Mouse (Mus musculus): ENCODE measurements around the gene Nr5a2. TPM values are rescaled to one million over a fixed set of nuclear protein-coding genes. Genes with fewer than 3 reads are reported as not detected.

The Nr5a2 gene
- polyA plus RNA-seq, 1 experiment from 2014 or later, result 2.0 TPM

DNA sequence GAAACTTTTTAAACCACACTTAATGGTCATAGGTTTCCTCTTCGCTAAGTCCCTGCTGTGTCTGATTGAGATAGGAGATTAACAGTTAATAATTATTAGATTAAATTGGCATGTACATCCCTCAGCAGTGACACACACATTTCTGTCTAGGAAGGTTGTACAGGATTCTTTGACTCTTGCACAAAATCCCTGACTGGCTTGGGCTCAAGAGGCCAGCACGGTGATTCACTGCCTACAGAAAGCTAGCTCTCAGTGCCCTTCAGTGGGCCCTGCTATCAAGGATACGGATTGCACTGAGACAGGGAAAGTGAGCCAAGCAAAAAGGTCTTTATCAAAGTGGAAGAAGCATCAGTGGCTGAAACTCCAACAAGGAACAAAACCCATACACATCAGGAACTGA is 85.2 kb downstream of the Nr5a2 start:
- Histone ChIP-seq H3K27me3 (ENCODE audit: control insufficient read depth, insufficient read depth, low read length) (no peaks in the 10 kb centered on the region), H3K9me3 (replicated peaks; ENCODE audit: control insufficient read depth, low read length) (no peaks in the 10 kb centered on the region), H3K9ac (replicated peaks; ENCODE audit: low read length) (no peak overlapping the region), H3K4me3 (ENCODE audit: low read depth, low read length) (no peak overlapping the region), H3K36me3 (replicated peaks; ENCODE audit: control insufficient read depth, insufficient read depth, low read depth, low read length) (no peaks in the 10 kb centered on the region), H3K27ac (replicated peaks; ENCODE audit: low read depth, low read length) (no peak overlapping the region), H3K4me1 (ENCODE audit: control insufficient read depth, insufficient read depth, low read length) (no peaks in the 10 kb centered on the region), H3K4me2 (ENCODE audit: low read depth, low read length) (no peak overlapping the region)
- DNase-seq (ENCODE audit: low spot score) (no peak), ATAC-seq (replicated peaks; ENCODE audit: insufficient number of reproducible peaks, low FRiP score, low TSS enrichment, low read depth) (no peak)
- 94% methylated on average over 3 of the region's 3 CpGs for WGBS

DNA sequence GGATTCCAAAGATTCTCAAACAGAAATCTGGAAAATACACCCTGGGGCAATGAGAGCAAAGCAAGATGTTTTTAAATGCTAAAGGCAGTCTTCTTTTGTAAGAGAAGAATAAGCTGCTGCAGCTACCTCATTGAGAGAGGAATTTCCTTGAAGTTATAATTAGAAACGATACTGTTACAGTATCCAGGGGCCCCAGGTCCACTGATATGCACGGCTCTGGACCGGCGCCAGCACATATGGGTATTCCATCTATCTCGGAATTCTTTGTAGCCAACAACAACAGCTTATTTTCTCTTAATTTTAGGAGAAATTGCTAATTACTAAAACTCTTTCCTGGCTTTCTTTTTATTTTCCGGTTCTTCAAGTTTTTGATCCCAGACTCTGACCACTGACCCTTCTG is 91.3 kb downstream of the Nr5a2 start:
- no peak overlapping the region for H3K4me3 ChIP-seq (ENCODE audit: low read depth, low read length)
- H3K4me1 ChIP-seq (ENCODE audit: control insufficient read depth, insufficient read depth, low read length), result no peaks in the 10 kb centered on the region
- no peak overlapping the region for H3K4me2 ChIP-seq (ENCODE audit: low read depth, low read length)
- DNase-seq (ENCODE audit: low spot score) (no peak), ATAC-seq (replicated peaks; ENCODE audit: insufficient number of reproducible peaks, low FRiP score, low TSS enrichment, low read depth) (no peak)
- no peak overlapping the region for H3K9ac ChIP-seq (replicated peaks; ENCODE audit: low read length)
- no peaks in the 10 kb centered on the region for H3K36me3 ChIP-seq (replicated peaks; ENCODE audit: control insufficient read depth, insufficient read depth, low read depth, low read length)
- H3K9me3 ChIP-seq (replicated peaks; ENCODE audit: control insufficient read depth, low read length), result no peaks in the 10 kb centered on the region
- no peaks in the 10 kb centered on the region for H3K27me3 ChIP-seq (ENCODE audit: control insufficient read depth, insufficient read depth, low read length)
- no peak overlapping the region for H3K27ac ChIP-seq (replicated peaks; ENCODE audit: low read depth, low read length)
- 66% methylated on average over 6 of the region's 6 CpGs for WGBS

GRCm38 (mm10) chr1:136868285-136868684 is 92.0 kb downstream of the Nr5a2 start:
- ATAC-seq (replicated peaks; ENCODE audit: insufficient number of reproducible peaks, low FRiP score, low TSS enrichment, low read depth) (no peak), DNase-seq (ENCODE audit: low spot score) (no peak)
- Histone ChIP-seq H3K4me3 (ENCODE audit: low read depth, low read length) (no peak overlapping the region), H3K27me3 (ENCODE audit: control insufficient read depth, insufficient read depth, low read length) (no peaks in the 10 kb centered on the region), H3K4me1 (ENCODE audit: control insufficient read depth, insufficient read depth, low read length) (no peaks in the 10 kb centered on the region), H3K4me2 (ENCODE audit: low read depth, low read length) (no peak overlapping the region), H3K9ac (replicated peaks; ENCODE audit: low read length) (no peak overlapping the region), H3K9me3 (replicated peaks; ENCODE audit: control insufficient read depth, low read length) (no peaks in the 10 kb centered on the region), H3K27ac (replicated peaks; ENCODE audit: low read depth, low read length) (no peak overlapping the region), H3K36me3 (replicated peaks; ENCODE audit: control insufficient read depth, insufficient read depth, low read depth, low read length) (no peaks in the 10 kb centered on the region)
- 87% methylated on average over 5 of the region's 5 CpGs for WGBS

GRCm38 (mm10) chr1:136866481-136867092 is 93.7 kb downstream of the Nr5a2 start:
- no peak overlapping the region for H3K9ac ChIP-seq (replicated peaks; ENCODE audit: low read length)
- WGBS, result 71% methylated on average over 9 of the region's 9 CpGs
- H3K4me2 ChIP-seq (ENCODE audit: low read depth, low read length), result no peak overlapping the region
- DNase-seq (ENCODE audit: low spot score), result no peak
- no peaks in the 10 kb centered on the region for H3K27me3 ChIP-seq (ENCODE audit: control insufficient read depth, insufficient read depth, low read length)
- H3K4me1 ChIP-seq (ENCODE audit: control insufficient read depth, insufficient read depth, low read length), result no peaks in the 10 kb centered on the region
- no peak overlapping the region for H3K27ac ChIP-seq (replicated peaks; ENCODE audit: low read depth, low read length)
- H3K36me3 ChIP-seq (replicated peaks; ENCODE audit: control insufficient read depth, insufficient read depth, low read depth, low read length), result no peaks in the 10 kb centered on the region
- no peaks in the 10 kb centered on the region for H3K9me3 ChIP-seq (replicated peaks; ENCODE audit: control insufficient read depth, low read length)
- no peak overlapping the region for H3K4me3 ChIP-seq (ENCODE audit: low read depth, low read length)
- no peak for ATAC-seq (replicated peaks; ENCODE audit: insufficient number of reproducible peaks, low FRiP score, low TSS enrichment, low read depth)

GRCm38 (mm10) chr1:136863209-136863608 is 97.0 kb downstream of the Nr5a2 start:
- no peaks in the 10 kb centered on the region for H3K27me3 ChIP-seq (ENCODE audit: control insufficient read depth, insufficient read depth, low read length)
- WGBS, result 89% methylated on average over 6 of the region's 6 CpGs
- no peaks in the 10 kb centered on the region for H3K36me3 ChIP-seq (replicated peaks; ENCODE audit: control insufficient read depth, insufficient read depth, low read depth, low read length)
- H3K9me3 ChIP-seq (replicated peaks; ENCODE audit: control insufficient read depth, low read length), result no peaks in the 10 kb centered on the region
- H3K4me2 ChIP-seq (ENCODE audit: low read depth, low read length), result no peak overlapping the region
- H3K4me1 ChIP-seq (ENCODE audit: control insufficient read depth, insufficient read depth, low read length), result no peaks in the 10 kb centered on the region
- H3K27ac ChIP-seq (replicated peaks; ENCODE audit: low read depth, low read length), result no peak overlapping the region
- ATAC-seq (replicated peaks; ENCODE audit: insufficient number of reproducible peaks, low FRiP score, low TSS enrichment, low read depth) (no peak; the same call in 1 of the 2 replicates), DNase-seq (ENCODE audit: low spot score) (no peak)
- no peak overlapping the region for H3K9ac ChIP-seq (replicated peaks; ENCODE audit: low read length)
- no peak overlapping the region for H3K4me3 ChIP-seq (ENCODE audit: low read depth, low read length)

- DNase-seq (ENCODE audit: low spot score) (no peak), ATAC-seq (replicated peaks; ENCODE audit: insufficient number of reproducible peaks, low FRiP score, low TSS enrichment, low read depth) (no peak)
- Histone ChIP-seq H3K4me1 (ENCODE audit: control insufficient read depth, insufficient read depth, low read length) (no peaks in the 10 kb centered on the region), H3K9me3 (replicated peaks; ENCODE audit: control insufficient read depth, low read length) (no peaks in the 10 kb centered on the region), H3K4me3 (ENCODE audit: low read depth, low read length) (no peak overlapping the region), H3K27me3 (ENCODE audit: control insufficient read depth, insufficient read depth, low read length) (no peaks in the 10 kb centered on the region), H3K27ac (replicated peaks; ENCODE audit: low read depth, low read length) (no peak overlapping the region), H3K9ac (replicated peaks; ENCODE audit: low read length) (no peak overlapping the region), H3K36me3 (replicated peaks; ENCODE audit: control insufficient read depth, insufficient read depth, low read depth, low read length) (no peaks in the 10 kb centered on the region), H3K4me2 (ENCODE audit: low read depth, low read length) (no peak overlapping the region)
- 40% methylated on average over 4 of the region's 4 CpGs for WGBS
Observed at GRCm38 (mm10) chr1:136859454-136859853, 100.8 kb downstream of the Nr5a2 start.

GRCm38 (mm10) chr1:136858724-136859123 is 101.5 kb downstream of the Nr5a2 start:
- Histone ChIP-seq H3K9me3 (replicated peaks; ENCODE audit: control insufficient read depth, low read length) (no peaks in the 10 kb centered on the region), H3K4me3 (ENCODE audit: low read depth, low read length) (no peak overlapping the region), H3K36me3 (replicated peaks; ENCODE audit: control insufficient read depth, insufficient read depth, low read depth, low read length) (no peaks in the 10 kb centered on the region), H3K4me1 (ENCODE audit: control insufficient read depth, insufficient read depth, low read length) (no peaks in the 10 kb centered on the region), H3K4me2 (ENCODE audit: low read depth, low read length) (no peak overlapping the region), H3K27me3 (ENCODE audit: control insufficient read depth, insufficient read depth, low read length) (no peaks in the 10 kb centered on the region), H3K9ac (replicated peaks; ENCODE audit: low read length) (no peak overlapping the region), H3K27ac (replicated peaks; ENCODE audit: low read depth, low read length) (no peak overlapping the region)
- ATAC-seq (replicated peaks; ENCODE audit: insufficient number of reproducible peaks, low FRiP score, low TSS enrichment, low read depth) (no peak), DNase-seq (ENCODE audit: low spot score) (no peak)
- 57% methylated on average over 4 of the region's 4 CpGs for WGBS

DNA sequence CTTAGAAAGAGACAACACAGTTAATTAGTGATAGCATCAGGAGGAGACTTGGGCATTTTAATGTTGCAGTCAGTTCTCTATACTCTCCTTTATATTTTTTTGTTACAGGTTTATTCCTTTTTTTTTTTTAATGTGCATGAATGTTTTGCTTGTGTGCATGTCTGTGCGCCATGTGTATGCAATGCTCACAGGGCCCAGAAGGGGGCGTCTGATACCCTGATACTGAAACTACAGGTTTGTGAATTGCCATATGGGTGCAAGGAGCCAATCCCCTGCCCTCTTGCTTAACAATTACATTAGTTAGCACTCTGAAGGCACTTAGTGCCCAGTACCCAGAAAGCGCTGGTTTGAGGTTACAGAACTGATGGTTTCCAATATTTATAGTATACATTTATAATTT is 104.1 kb downstream of the Nr5a2 start:
- Histone ChIP-seq H3K9ac (replicated peaks; ENCODE audit: low read length) (no peak overlapping the region), H3K9me3 (replicated peaks; ENCODE audit: control insufficient read depth, low read length) (no peaks in the 10 kb centered on the region), H3K4me3 (ENCODE audit: low read depth, low read length) (no peak overlapping the region), H3K27ac (replicated peaks; ENCODE audit: low read depth, low read length) (no peak overlapping the region), H3K27me3 (ENCODE audit: control insufficient read depth, insufficient read depth, low read length) (no peaks in the 10 kb centered on the region), H3K4me2 (ENCODE audit: low read depth, low read length) (no peak overlapping the region), H3K36me3 (replicated peaks; ENCODE audit: control insufficient read depth, insufficient read depth, low read depth, low read length) (no peaks in the 10 kb centered on the region), H3K4me1 (ENCODE audit: control insufficient read depth, insufficient read depth, low read length) (no peaks in the 10 kb centered on the region)
- WGBS, result 85% methylated on average over 3 of the region's 3 CpGs
- DNase-seq (ENCODE audit: low spot score) (no peak), ATAC-seq (replicated peaks; ENCODE audit: insufficient number of reproducible peaks, low FRiP score, low TSS enrichment, low read depth) (no peak)
